Mouse (Mus musculus) left cerebral cortex, adult 2 months (tissue): ENCODE results near the gene Lhfpl5. TPM values are rescaled to one million over a fixed set of nuclear protein-coding genes. Genes with fewer than 3 reads are reported as not detected.
A peak's percentile ranks its signal among the peaks of the same experiment; 100 is the strongest.
"Not testable (repeated sequence)": the region's sequence is repeated elsewhere in the genome, so short reads cannot be mapped to it uniquely, and the experiment has no call there.

ENCODE experiments used
- DNase-seq, 2 experiments: peaks; one replicate each; pipeline ENCODE4 v3.0.0; 2021 to 2022; ENCODE audit warnings: low spot score in 2 of 2, mixed read lengths in 1 of 2; ENCODE audit errors: extremely low spot score in 1 of 2
- H3K27ac ChIP-seq: fragments of 200-600 bp; 2 replicates; pipeline ENCODE4 v1.8.1; 2022
- H3K4me3 ChIP-seq: fragments of 200-600 bp; 2 replicates; pipeline ENCODE4 v1.8.1; 2022
- CTCF ChIP-seq: fragments of 200-600 bp; IDR thresholded peaks from 2 replicates; pipeline ENCODE4 v1.8.1; 2022; ENCODE audit warnings: antibody characterized with exemption, mild to moderate bottlenecking, moderate library complexity
- intact Hi-C: fragments of 180-260 bp; cut with DNase I; formaldehyde crosslinking; loops from one replicate; pipeline ENCODE4 v1.15.1; 2025
- total RNA-seq, 2 experiments: library from RNA; stranded (reverse); gene quantifications; 2 replicates each; pipeline ENCODE4 v1.2.3; 2021

The Lhfpl5 gene
- total RNA-seq, 2 experiments from 2014 or later = 3.3 to 4.7 TPM

DNA sequence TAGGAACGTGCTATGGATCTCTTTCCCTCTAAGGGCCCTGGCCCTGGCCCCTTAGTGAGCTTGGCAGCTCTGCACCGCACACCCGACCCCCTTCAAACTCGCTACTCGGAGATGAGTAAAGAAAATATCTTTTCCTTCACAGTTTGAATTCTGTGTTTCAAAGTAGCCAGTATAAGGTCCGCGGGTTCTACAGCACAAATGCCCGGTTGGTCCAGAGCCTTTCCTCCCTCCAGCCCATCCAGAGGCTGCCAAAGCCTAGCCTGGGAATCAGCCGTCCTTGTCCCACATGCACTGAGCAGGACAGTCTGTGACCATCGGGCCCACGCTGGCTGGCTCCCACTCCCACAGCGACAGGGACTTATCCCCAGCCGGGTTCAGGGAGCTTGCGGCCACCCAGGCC, 26.3 kb upstream of the Lhfpl5 start, which contains the start of gene Clpsl2:
Clpsl2 (plus strand) TSS at position 301 of the 400 bp plus-strand sequence.
- TF ChIP-seq CTCF = no peak
- intact Hi-C loops = no loop called here
- DNase-seq = no peak
- no peak within 1 kb of the TSS for H3K27ac ChIP-seq
- no peak within 1 kb of the TSS for H3K4me3 ChIP-seq

GRCm38 (mm10) chr17:28553040-28553793, 22.2 kb upstream of the Lhfpl5 start:
- TF ChIP-seq CTCF = peak; percentile 95
- Histone ChIP-seq H3K4me3 (no peak overlapping the region), H3K27ac (no peak overlapping the region)
- intact Hi-C loops = no loop called here
- DNase-seq = peak; percentile 71 to 76

DNA sequence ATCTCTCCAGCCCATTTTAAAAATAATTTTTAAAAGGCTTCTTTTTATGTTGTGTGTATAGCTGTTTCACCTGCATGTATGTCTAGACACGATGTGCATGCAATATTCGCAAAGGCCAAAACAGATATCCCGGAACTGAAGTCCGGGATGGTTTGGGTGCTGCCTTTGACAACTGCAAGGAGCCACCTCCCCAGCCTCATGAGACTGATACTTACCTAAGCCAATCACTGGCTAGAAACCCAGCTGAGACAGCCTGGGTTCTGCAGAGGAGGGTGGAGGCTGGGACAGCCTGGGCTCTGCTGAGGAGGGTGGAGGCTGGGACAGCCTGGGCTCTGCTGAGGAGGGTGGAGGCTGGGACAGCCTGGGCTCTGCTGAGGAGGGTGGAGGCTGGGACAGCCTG, 21.4 kb upstream of the Lhfpl5 start:
- intact Hi-C loops, H3K4me3 ChIP-seq, H3K27ac ChIP-seq, DNase-seq: not testable (repeated sequence)

DNA sequence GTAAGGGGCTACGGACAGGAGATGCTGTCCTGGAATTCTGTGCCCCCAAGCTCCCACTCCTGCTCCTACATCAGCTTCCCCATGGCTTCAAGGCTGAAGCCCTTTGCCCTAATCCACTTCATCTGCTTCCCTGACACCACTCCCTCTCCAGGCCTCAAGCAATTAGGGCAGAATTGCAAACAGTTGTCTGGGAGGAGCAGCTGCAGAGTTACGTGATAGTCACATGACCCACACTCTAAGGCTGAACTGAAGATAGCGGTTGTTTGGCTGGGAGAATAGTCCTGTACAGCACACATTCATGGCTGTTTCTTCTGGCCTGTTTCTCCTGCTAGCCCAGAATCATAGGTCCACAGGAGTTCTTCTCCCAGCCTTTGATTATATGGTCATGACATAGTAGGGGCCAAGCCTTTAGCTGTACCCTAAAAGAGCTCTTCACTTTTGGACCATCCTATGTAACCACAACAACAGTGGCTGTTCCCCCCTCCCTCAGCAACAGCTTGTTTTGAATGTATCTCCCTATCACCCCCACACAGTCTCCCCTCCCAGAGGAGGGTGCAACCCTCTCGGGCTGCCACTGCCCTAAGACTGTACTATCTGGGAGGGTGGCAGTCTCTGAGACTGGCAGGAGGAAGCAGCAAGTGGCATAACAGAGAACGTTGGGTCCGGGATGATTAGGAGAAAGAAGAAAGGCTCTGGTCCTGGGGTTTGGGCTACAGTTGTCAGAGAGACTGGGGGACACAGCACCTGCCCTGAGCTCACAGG, 18.6 kb upstream of the Lhfpl5 start:
- H3K27ac ChIP-seq = no peak overlapping the region
- intact Hi-C loops = no loop called here
- no peak overlapping the region for H3K4me3 ChIP-seq
- no peak for TF ChIP-seq CTCF
- no peak for DNase-seq

DNA sequence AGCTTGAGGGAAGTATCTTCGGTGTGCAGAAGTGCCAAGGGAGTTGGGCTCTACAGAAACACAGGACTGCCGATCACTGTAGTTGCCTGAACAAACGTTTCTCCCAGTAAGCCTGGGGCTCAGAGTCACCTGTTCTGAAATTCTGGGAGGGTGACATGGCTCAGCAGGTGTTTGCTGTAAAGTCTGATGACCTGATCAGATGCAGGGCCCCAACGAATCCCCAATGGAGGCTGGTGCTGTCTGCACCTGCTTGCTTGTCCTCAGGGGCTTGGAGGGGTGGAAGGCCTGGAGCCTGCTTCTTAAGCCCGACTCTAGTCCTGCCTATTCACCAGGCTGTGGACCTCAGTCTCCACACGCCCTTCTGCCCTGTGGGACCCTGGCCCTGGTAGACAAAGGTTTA, 17.7 kb upstream of the Lhfpl5 start:
- Histone ChIP-seq H3K4me3 (no peak overlapping the region), H3K27ac (no peak overlapping the region)
- TF ChIP-seq CTCF = no peak
- intact Hi-C loops = no loop called here
- DNase-seq = no peak

GRCm38 (mm10) chr17:28560598-28560997, 14.8 kb upstream of the Lhfpl5 start, which contains the start of gene Clps:
Gene Clps (minus strand): TSS chr17:28560766.
- no peak for DNase-seq
- Histone ChIP-seq H3K27ac (no peak within 1 kb of the TSS), H3K4me3 (no peak within 1 kb of the TSS)
- no peak for TF ChIP-seq CTCF
- intact Hi-C loops = no loop called here

DNA sequence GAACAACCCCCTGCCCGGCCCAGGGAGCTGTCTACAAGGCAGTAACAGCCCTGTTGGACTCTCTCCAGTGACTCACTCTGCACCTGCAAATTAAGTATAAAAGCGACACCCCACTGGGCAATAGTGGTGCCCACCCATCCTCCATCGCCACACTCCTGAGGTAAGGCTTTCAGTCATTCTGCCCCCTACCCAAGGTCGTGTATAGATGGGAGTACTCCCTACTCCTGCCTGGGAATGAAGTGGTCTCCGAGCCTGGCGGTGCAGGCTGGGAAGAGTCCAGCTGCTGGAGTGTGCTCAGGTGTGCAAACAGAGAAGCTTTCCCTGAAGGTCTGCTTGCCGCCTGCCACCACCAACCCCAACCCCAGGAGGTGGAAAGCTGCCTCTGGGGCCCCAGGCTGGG, 13.8 kb upstream of the Lhfpl5 start:
- intact Hi-C loops = no loop called here
- no peak for TF ChIP-seq CTCF
- Histone ChIP-seq H3K4me3 (no peak overlapping the region), H3K27ac (no peak overlapping the region)
- no peak for DNase-seq

DNA sequence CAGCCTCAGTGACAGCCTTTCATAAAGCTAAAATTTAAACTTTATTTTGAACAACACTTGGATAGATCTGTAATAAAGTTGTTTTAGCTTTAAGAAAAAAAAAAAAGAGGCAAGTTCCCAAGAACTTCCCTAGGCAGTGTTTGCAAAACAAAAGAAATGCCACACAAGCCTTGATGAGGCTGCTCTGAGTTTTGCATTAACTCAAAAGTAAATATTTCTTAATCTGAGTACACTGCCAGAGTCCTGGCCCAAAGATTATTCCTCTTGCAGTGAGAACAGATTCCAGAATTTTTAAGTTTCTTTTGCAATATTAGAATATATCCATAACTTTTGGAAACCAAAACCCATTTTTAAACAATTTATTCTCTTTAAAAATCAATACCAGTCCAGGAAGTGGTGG, 10.3 kb upstream of the Lhfpl5 start:
- intact Hi-C loops = no loop called here

DNA sequence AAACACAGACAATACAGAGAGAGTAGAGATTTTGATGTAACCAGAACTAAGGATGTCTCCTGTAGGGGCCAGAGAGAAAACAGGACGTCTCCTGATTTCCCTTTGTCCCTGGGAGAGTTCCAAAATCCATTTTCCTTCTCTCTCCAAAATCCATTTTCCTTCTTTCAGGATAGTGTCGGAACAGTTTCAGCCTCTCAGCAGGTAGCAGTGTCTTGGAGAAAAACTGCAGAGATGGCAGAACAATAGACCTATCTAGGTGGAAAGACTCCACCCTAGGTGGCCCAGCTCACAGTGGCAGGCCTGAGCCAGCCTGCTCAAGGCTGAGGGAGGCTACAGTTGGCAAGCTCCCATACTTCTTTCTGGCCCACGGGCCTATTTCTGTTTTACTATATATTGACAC, 7.9 kb upstream of the Lhfpl5 start:
- no peak for DNase-seq
- intact Hi-C loops = no loop called here
- TF ChIP-seq CTCF = no peak
- H3K27ac ChIP-seq = no peak overlapping the region
- no peak overlapping the region for H3K4me3 ChIP-seq

More for the DNA sequence above, 10.3 kb upstream of the Lhfpl5 start:
- no peak for DNase-seq
- Histone ChIP-seq H3K4me3 (no peak overlapping the region), H3K27ac (no peak overlapping the region)
- TF ChIP-seq CTCF = no peak

DNA sequence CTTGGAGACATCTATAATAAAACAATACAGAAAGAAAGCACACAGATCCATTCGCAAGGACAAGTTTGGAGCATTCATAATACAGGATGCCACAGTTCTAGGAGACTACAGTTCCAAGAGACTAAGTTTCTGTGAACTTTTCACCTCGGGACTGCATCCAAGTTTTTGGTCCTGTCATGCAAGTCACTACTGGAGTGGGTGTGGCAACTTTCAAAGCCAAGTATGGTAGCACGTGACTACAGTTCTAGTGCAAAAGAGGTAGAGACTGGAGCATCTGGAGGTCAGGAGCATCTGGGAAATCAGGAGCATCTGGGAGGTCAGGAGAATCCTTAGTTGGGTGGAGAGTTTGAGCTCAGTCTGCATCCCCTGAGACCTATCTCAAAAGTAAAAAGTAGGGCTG, 3.6 kb upstream of the Lhfpl5 start:
- Histone ChIP-seq H3K4me3 (no peak overlapping the region), H3K27ac (no peak overlapping the region)
- no peak for DNase-seq
- TF ChIP-seq CTCF = no peak
- intact Hi-C loops = no loop called here

DNA sequence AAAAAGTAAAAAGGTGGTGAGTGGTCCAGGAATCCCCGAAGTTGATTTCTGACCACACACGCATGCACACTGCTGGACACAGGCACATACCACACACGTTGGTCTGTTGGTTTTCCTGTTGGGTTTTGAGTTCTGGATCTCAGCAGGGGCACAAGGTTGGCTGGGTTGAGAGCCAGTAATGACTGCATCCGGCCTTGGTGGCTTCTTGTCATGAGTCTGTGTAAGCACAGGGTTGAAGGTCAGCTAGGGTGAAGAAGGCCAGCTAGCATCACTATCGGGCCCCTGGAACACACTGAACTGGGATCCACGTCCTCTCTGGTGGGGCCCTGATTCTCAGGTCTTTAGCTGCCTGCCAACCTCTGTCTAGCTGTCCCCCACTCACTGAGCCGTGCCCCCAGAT, 2.9 kb upstream of the Lhfpl5 start:
- H3K4me3 ChIP-seq = no peak overlapping the region
- TF ChIP-seq CTCF = no peak
- intact Hi-C loops = no loop called here
- DNase-seq = no peak
- H3K27ac ChIP-seq = no peak overlapping the region

DNA sequence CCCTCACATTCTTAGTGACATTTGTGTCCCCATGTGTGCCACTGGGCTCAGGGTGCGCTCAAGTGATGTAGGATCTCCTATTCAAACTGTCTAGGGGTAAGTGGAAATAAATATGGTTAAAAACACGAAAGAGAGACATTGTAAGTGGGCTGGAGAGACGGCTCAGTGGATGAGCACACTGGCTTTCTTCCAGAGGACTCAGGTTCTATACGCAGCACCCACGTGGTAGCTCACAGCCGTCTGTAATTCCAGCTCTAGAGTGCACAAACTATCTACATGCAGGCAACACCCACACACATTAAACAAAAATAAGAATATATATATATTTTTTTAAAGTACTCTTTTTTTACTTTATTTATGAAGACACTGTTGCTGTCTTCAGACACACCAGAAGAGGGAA, 2.5 kb upstream of the Lhfpl5 start:
- H3K4me3 ChIP-seq = no peak overlapping the region
- DNase-seq = no peak
- H3K27ac ChIP-seq = no peak overlapping the region
- intact Hi-C loops = no loop called here
- no peak for TF ChIP-seq CTCF
